Mouse (Mus musculus) hindbrain, embryonic 11.5 days (tissue): ENCODE measurements around the gene Rbbp5. TPM values are rescaled to one million over a fixed set of nuclear protein-coding genes. Genes with fewer than 3 reads are reported as not detected.
"Not testable (repeated sequence)": the region's sequence is repeated elsewhere in the genome, so short reads cannot be mapped to it uniquely, and the experiment has no call there.

Experiments
- ATAC-seq: fragments of 200-750 bp; cut with Nextera tagmentation; 2 replicates; pipeline ENCODE4 v1.8.0; 2017; ENCODE audit warnings: mild to moderate bottlenecking, moderate TSS enrichment, moderate library complexity; ENCODE audit not compliant: low FRiP score
- DNase-seq: peaks from one replicate; pipeline ENCODE4 v3.0.0-alpha.2; 2015; ENCODE audit warnings: low spot score
- H3K27ac ChIP-seq: fragments of 300-500 bp; sonication (generic); 2 replicates; pipeline ENCODE4 v1.5.1; 2014; ENCODE audit warnings: mild to moderate bottlenecking, low read depth, low read length
- H3K27me3 ChIP-seq: fragments of 300-500 bp; sonication (generic); 2 replicates; pipeline ENCODE4 v1.6.1; 2014; ENCODE audit warnings: mild to moderate bottlenecking, low read length, moderate library complexity, mixed read lengths; ENCODE audit not compliant: control insufficient read depth, insufficient read depth
- H3K36me3 ChIP-seq: fragments of 300-500 bp; sonication (generic); 2 replicates; pipeline ENCODE4 v1.6.1; 2014; ENCODE audit warnings: mild to moderate bottlenecking, low read length, moderate library complexity, mixed read lengths; ENCODE audit not compliant: control insufficient read depth, insufficient read depth
- H3K4me1 ChIP-seq: fragments of 300-500 bp; sonication (generic); replicated peaks from 2 replicates; pipeline ENCODE4 v1.6.1; 2014; ENCODE audit warnings: low read length, mixed read lengths; ENCODE audit not compliant: control insufficient read depth, insufficient read depth
- H3K4me2 ChIP-seq: fragments of 300-500 bp; sonication (generic); replicated peaks from 2 replicates; pipeline ENCODE4 v1.6.1; 2014; ENCODE audit warnings: mild to moderate bottlenecking, low read depth, low read length
- H3K4me3 ChIP-seq: fragments of 300-500 bp; sonication (generic); 2 replicates; pipeline ENCODE4 v1.5.1; 2014; ENCODE audit warnings: low read depth, low read length
- H3K9ac ChIP-seq: fragments of 300-500 bp; sonication (generic); 2 replicates; pipeline ENCODE4 v1.6.1; 2014; ENCODE audit warnings: low read depth, low read length
- H3K9me3 ChIP-seq: fragments of 300-500 bp; sonication (generic); 2 replicates; pipeline ENCODE4 v1.6.1; 2016; ENCODE audit warnings: low read length; ENCODE audit not compliant: control insufficient read depth
- WGBS: fragments of 180-500 bp; shearing (Covaris S2); extraction: QIAGEN DNeasy Blood & Tissue Kit; methylation state at CpG from one replicate; pipeline ENCODE4 v1.1.7; 2014; 5-methylcytosine and 5-hydroxymethylcytosine counted together
- polyA plus RNA-seq: library from polyadenylated mRNA; unstranded; fragments of >200 nt; fragmentation: Nextera tagmentation; extraction: Ambion mirVana; gene quantifications from 2 replicates; pipeline ENCODE4 v1.2.1, GENCODE M21; 2014

The Rbbp5 gene
- polyA plus RNA-seq, 1 experiment from 2014 or later: 58.5 TPM

DNA sequence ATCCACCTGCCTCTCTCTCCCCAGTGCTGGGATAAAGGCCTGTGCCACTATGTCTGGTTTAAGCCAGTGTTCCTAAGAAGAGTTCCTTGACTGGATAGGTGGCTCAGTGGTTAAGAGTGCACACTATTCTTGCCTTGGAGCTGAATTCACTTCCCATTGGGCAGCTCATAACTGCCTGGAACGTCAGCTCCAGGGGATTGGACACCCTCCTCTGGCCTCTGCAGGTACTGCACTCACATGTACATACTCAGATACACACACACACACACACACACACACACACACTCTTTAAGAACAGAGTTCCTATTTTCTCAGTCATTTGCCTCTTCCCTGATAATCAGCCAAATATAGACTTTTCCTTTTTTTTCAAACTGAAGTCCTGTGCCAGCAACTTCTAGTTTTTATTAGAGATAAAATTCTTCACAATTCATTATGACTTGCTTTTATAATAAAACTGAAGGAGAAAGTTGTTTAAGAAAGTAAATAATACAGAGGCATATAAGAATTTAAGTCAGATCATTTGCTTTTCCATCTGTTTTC, 36.2 kb upstream of the Rbbp5 start:
- Histone ChIP-seq H3K4me3 (no peak overlapping the region), H3K4me2 (no peak overlapping the region), H3K9me3 (no peaks in the 10 kb centered on the region), H3K36me3 (no peaks in the 10 kb centered on the region), H3K27ac (no peak overlapping the region), H3K9ac (no peak overlapping the region), H3K27me3 (no peaks in the 10 kb centered on the region), H3K4me1 (no peaks in the 10 kb centered on the region; the same call in 1 of the 2 replicates)
- no peak for ATAC-seq
- DNase-seq: no peak
- WGBS: 76% methylated on average over 1 of the region's 1 CpGs

DNA sequence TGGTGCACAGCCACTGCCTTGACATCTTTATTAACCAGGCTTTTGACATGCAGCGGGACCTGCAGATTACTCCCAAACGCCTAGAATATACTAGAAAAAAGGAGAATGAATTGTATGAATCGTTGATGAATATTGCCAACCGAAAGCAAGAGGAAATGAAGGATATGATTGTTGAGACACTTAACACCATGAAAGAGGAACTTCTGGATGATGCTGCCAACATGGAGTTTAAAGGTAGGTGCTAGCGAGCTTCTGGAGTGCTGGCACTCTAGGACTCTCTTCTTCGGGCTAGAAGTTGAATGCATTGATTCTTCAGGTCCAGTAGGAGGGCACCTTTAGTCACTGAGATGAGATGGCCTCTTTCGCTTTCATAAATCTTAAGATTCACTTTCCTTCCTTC, 27.4 kb upstream of the Rbbp5 start:
- H3K4me1 ChIP-seq: no peaks in the 10 kb centered on the region
- no peak overlapping the region for H3K4me2 ChIP-seq
- WGBS: 91% methylated on average over 7 of the region's 7 CpGs
- ATAC-seq: no peak
- no peak overlapping the region for H3K4me3 ChIP-seq
- H3K36me3 ChIP-seq: no peaks in the 10 kb centered on the region
- no peak overlapping the region for H3K27ac ChIP-seq
- no peak overlapping the region for H3K9ac ChIP-seq
- no peaks in the 10 kb centered on the region for H3K9me3 ChIP-seq
- no peaks in the 10 kb centered on the region for H3K27me3 ChIP-seq
- no peak for DNase-seq

DNA sequence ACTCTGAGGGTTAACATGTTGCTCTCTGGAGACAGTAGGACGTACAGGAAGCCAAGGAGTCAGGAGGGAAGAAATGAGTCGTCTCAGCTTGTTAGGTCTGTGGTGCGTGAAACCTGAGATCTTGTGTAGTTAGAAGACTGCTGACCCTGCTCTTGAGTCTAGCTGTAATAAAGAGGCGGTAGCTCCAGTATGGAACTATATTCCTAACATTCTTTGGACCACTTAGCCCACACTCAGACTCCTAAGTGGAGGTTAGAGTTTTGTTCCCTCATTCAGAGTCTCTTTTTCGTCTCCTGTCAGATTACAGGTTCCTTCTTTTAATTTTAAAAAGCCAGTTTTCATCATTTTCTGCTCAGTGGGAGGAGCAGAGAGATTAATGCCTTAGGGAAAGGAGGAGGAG, 12.5 kb upstream of the Rbbp5 start:
- 80% methylated on average over 5 of the region's 5 CpGs for WGBS

DNA sequence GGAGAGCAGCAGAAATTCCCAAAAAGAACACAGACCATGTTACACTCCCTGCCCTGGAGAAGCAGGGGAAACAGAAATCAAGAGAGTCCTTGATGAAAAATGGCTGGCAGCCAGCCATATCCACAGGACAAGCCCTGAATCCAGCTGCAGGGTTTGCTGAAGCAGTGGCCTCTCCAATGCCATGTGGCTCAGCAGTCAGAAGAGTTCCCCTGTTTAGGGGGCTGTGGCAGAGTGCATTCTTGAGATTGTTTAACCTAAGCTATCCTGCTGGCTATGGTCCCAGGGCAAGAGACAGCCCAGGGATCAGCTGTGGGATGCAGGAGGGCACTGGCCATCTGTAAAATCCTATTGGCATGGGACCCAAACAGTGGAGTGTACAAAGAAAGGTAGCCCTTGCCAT, 8.2 kb upstream of the Rbbp5 start:
- Histone ChIP-seq H3K9me3 (no peaks in the 10 kb centered on the region), H3K4me1 (no peaks in the 10 kb centered on the region), H3K4me2 (no peak overlapping the region), H3K27ac (no peak overlapping the region), H3K36me3 (no peaks in the 10 kb centered on the region), H3K4me3 (no peak overlapping the region), H3K27me3 (no peaks in the 10 kb centered on the region), H3K9ac (no peak overlapping the region)
- DNase-seq (no peak), ATAC-seq (no peak)

More for the DNA sequence above, 12.5 kb upstream of the Rbbp5 start:
- Histone ChIP-seq H3K4me1 (no peaks in the 10 kb centered on the region), H3K36me3 (no peaks in the 10 kb centered on the region), H3K27me3 (no peaks in the 10 kb centered on the region), H3K4me2 (no peak overlapping the region), H3K4me3 (no peak overlapping the region), H3K9me3 (no peaks in the 10 kb centered on the region), H3K9ac (no peak overlapping the region), H3K27ac (no peak overlapping the region)
- DNase-seq (no peak), ATAC-seq (no peak)

DNA sequence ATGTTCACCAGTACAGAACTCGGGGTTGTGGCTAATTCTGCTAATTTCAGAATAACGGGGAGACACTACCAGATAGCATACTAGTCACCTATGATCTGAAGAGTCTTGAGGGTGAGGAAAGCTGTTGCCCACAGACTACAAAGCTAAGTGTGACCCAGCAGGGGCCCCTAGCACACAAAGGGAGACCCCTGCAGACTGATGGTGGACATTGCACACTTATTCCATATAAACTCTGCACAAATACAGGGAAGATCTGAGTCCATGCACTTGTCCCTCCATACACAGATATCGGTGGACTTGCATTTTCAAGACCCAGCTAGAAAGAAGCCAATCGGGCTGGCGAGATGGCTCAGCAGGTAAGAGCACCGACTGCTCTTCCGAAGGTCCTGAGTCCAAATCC, 7.6 kb upstream of the Rbbp5 start:
- H3K4me3 ChIP-seq: no peak overlapping the region
- no peaks in the 10 kb centered on the region for H3K36me3 ChIP-seq
- no peak overlapping the region for H3K27ac ChIP-seq
- H3K27me3 ChIP-seq: no peaks in the 10 kb centered on the region
- no peak overlapping the region for H3K4me2 ChIP-seq
- no peak for ATAC-seq
- WGBS: 89% methylated on average over 7 of the region's 7 CpGs
- H3K4me1 ChIP-seq: no peaks in the 10 kb centered on the region
- no peak for DNase-seq
- no peak overlapping the region for H3K9ac ChIP-seq
- H3K9me3 ChIP-seq: no peaks in the 10 kb centered on the region

DNA sequence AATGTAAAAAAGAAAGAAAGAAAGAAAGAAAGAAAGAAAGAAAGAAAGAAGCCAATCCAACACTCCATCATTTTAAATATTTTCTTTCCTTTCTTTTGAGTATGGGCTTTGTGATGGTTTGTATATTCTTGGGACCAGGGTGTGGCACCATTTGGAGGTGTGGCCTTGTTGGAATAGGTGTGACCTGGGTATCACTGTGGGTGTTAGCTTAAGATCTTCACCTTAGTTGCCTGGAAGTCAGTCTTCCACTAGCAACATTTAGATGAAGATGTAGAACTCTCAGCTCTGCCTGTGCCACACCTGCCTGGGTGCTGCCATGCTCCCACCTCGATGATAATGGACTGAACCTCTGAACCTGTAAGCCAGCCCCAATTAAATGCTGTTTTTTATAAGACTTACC, 7.1 kb upstream of the Rbbp5 start:
- not testable (repeated sequence) for H3K9me3 ChIP-seq, H3K4me2 ChIP-seq, H3K27ac ChIP-seq, H3K4me1 ChIP-seq, ATAC-seq, H3K4me3 ChIP-seq, DNase-seq, H3K9ac ChIP-seq, H3K36me3 ChIP-seq, H3K27me3 ChIP-seq
- WGBS: 92% methylated on average over 1 of the region's 1 CpGs

DNA sequence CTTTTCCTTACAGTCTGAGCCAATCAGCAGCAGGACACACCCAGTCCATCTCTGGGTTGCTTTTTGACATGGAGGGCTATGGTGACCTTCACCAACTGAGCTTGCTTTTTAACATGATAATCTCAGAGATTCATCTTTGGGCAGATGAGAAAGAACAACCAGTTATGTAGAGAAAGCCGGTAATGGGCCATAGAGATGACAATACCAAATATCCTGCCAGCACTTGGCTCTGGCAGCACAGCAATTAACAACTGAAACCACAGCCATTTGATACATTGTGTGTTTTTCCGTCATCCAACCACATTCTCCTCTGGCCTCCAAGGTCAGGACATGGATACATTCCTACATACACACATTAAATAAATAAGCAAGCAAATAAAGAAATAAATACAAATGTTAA, 6.1 kb upstream of the Rbbp5 start:
- 90% methylated on average over 2 of the region's 2 CpGs for WGBS
- no peaks in the 10 kb centered on the region for H3K36me3 ChIP-seq
- no peak overlapping the region for H3K4me3 ChIP-seq
- H3K4me1 ChIP-seq: no peaks in the 10 kb centered on the region
- H3K9ac ChIP-seq: no peak overlapping the region
- H3K27me3 ChIP-seq: no peaks in the 10 kb centered on the region
- no peak overlapping the region for H3K27ac ChIP-seq
- no peak for DNase-seq
- ATAC-seq: no peak
- no peaks in the 10 kb centered on the region for H3K9me3 ChIP-seq
- no peak overlapping the region for H3K4me2 ChIP-seq

DNA sequence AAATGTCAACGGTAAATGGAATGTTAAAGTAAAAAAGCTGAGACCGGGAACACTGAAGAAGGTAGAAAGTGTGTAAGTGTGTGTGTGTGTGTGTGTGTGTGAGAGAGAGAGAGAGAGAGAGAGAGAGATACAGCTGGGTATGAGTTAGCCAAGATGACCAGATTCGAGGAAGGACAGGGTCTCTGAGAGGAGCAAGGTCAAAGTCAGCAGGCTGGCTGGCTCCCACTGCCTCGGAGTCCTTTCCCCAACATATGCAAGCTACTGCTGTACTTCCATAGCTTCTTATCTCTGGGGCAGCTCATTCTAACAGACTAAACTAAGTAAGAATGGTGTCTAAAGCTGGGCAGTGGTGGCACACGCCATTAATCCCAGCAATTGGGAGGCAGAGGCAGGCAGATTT, 5.7 kb upstream of the Rbbp5 start:
- no peak overlapping the region for H3K4me2 ChIP-seq
- WGBS: 92% methylated on average over 5 of the region's 5 CpGs
- no peaks in the 10 kb centered on the region for H3K27me3 ChIP-seq
- DNase-seq (no peak), ATAC-seq (no peak)
- no peak overlapping the region for H3K27ac ChIP-seq
- H3K9me3 ChIP-seq: no peaks in the 10 kb centered on the region
- no peak overlapping the region for H3K9ac ChIP-seq
- H3K4me3 ChIP-seq: no peak overlapping the region
- H3K4me1 ChIP-seq: no peaks in the 10 kb centered on the region
- no peaks in the 10 kb centered on the region for H3K36me3 ChIP-seq

DNA sequence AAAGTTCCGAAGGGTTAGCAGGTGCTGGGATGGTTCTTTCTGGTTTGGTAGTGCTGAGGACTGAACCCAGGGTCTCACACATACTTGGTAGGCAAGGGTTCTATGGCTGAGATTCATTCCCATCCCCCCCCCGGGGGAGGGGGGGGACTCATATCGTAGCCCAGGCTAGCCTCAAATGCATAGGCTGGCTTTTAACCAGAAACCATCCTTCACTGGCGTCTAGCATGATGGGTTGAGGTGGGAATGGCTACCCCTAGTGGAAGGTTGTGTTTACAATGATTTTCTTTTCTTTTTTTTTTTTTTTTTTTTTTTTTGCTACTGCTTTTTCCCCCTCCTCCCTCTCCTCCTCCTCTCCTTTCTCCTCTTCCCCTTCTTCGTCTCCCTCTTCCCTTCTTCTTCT, 4.6 kb upstream of the Rbbp5 start:
- no peak overlapping the region for H3K4me2 ChIP-seq
- DNase-seq (peak; percentile 21), ATAC-seq (no peak)
- H3K36me3 ChIP-seq: no peaks in the 10 kb centered on the region
- H3K4me1 ChIP-seq: no peaks in the 10 kb centered on the region
- H3K27ac ChIP-seq: no peak overlapping the region
- no peak overlapping the region for H3K9ac ChIP-seq
- H3K4me3 ChIP-seq: no peak overlapping the region
- no peaks in the 10 kb centered on the region for H3K27me3 ChIP-seq
- H3K9me3 ChIP-seq: no peaks in the 10 kb centered on the region
- WGBS: 69% methylated on average over 5 of the region's 5 CpGs
